Mouse (Mus musculus): Measurements from ENCODE around the gene Lpcat1.

The Lpcat1 gene

GRCm38 (mm10) chr13:73476796-73477195 lies 9.8 kb downstream of the Lpcat1 start:
- DNase-seq (ENCODE audit: low spot score in 2 of 2) = no peak

DNA sequence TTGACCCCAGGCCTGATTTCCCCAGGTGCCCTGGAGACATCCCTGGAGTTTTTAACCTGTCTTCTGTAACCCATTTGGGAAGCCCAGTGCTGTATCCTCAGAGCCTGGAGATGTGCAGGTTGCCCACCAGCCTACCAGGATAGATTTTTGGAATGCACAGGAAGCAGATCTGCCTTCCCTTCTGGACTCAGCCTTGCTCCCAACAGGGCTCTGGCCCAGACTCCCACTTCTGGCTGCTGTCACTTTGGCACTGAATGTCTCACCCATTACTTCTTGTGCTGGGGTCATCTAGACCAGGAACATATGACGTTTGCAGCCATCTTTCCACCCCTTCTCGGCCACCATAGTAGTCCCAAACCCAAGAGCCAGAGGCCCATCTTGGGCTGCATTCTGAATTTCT lies 10.8 kb downstream of the Lpcat1 start:
- DNase-seq (ENCODE audit: low spot score in 2 of 2) = no peak

GRCm38 (mm10) chr13:73482476-73482875 lies 15.5 kb downstream of the Lpcat1 start:
- DNase-seq (ENCODE audit: low spot score in 2 of 2) = no peak

DNA sequence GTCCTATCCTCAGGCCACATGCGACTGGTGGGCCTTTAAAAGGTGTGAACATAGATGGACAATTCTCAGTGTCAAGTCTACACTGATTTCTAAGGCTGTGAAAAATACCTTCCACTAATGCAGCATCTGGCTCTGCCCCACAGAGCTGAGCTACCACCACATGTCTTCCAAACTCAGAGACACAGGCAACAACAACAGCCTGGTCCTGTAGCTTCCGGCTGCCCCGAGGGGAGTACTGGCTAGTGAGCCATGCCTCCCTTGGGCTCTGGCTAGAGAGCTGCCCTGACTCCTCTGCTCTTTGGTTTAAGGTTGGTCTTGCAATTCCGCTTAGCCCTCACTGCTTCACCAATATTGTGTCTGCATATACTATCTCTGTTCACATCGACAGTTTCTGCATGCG lies 16.3 kb downstream of the Lpcat1 start:
- no peak for DNase-seq (ENCODE audit: low spot score in 2 of 2)

DNA sequence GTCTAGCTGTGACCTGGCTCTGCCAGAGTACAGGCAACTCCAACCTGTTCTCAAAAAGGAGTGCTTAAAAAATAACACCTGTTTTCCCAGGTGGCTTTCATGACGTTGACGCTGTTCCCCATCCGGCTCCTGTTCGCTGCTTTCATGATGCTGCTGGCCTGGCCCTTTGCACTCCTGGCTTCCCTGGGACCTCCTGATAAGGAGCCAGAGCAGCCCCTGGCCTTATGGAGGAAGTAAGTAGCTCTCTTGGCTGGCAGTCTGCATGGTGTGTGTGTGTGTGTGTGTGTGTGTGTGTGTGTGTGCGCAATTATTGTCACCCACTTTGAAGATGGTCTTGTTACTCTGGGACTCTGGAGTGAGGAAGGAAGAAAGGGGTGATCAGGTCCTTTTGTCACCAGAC lies 17.2 kb downstream of the Lpcat1 start:
- DNase-seq (ENCODE audit: low spot score in 2 of 2) = no peak

DNA sequence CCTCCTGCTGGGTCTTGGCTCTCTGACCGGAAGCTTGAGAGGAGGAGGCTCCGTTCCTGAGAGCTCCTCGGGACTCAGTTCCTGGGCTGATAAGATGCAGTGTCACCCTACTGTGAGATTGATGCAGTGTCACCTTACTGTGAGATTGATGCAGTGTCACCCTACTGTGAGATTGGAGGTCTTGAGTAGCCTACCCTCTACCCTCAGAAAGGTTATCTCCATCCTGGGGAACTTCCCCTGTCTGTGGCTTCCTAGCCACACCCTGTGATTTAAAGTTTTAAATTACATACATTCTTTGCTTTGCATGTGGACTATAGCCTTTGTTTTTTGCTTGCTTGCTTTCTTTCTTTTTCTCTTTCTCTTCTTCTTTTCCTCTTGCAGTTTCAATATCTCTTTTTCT lies 21.1 kb downstream of the Lpcat1 start:
- DNase-seq (ENCODE audit: low spot score in 2 of 2) = no peak

- no peak for DNase-seq (ENCODE audit: low spot score in 2 of 2)
Observed at GRCm38 (mm10) chr13:73488707-73489106, 21.7 kb downstream of the Lpcat1 start.

GRCm38 (mm10) chr13:73489986-73490385 lies 23.0 kb downstream of the Lpcat1 start:
- DNase-seq (ENCODE audit: low spot score in 2 of 2) = no peak

- DNase-seq (ENCODE audit: low spot score in 2 of 2) = no peak
Observed at GRCm38 (mm10) chr13:73490564-73491170, 23.7 kb downstream of the Lpcat1 start.

DNA sequence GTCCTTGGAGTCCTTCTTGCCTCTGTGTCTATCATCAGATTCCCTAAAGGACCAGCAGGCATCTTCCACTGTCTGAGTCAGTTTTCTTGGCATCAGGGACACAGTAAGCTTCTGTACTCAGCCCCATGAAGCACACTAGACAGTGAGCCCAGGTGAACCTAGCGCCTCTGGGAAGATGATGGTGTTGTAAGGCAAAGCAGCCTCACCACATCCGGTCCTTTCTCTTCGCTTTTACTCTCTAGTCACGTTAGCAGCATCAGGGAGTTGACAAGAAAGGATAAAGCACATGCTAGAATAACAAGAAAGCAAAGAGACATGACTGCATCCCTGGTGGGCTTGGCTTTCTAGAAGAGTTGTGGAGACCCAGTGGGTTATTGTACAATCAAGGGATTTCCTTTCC lies 26.2 kb downstream of the Lpcat1 start:
- no peak for DNase-seq (ENCODE audit: low spot score in 2 of 2)

- no peak for DNase-seq (ENCODE audit: low spot score in 2 of 2)
Observed at GRCm38 (mm10) chr13:73494528-73494927, 27.5 kb downstream of the Lpcat1 start.

GRCm38 (mm10) chr13:73496137-73496536 lies 29.1 kb downstream of the Lpcat1 start:
- DNase-seq (ENCODE audit: low spot score in 2 of 2) = no peak

DNA sequence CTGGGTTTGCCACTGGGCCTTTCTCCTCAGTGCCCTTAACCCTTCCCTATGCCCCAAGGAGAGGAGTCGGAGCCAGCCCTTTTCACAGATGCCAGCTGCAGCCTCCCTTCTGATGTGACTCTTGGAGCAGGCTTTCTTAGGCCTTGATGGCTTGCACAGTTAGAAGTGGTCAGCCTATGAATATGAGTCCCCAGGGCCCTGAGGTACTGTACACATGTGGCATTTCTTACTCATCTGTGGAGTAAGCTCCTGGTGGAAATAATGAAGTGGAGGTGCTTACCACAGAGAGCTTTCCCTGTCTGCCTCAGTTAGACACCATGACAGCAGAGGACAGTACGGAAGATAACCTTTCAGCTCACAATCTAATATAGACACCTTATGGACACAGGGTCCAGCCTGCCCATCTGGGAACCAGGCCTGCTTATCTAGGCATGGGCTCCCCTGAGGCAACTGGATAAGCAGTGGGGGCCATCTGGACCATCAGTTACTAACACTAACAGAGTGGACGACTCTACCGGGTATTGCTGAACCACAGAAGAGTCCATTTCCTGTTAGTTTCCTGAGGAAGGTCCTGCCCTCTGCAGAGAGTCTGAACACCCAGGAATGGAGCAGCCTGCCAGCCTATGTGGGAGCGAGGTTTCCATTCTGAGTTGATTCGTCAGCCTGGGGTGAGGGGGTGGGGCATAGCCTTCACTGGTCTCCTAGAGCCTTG lies 33.1 kb downstream of the Lpcat1 start:
- DNase-seq (ENCODE audit: low spot score in 2 of 2) = no peak

GRCm38 (mm10) chr13:73502719-73503118 lies 35.7 kb downstream of the Lpcat1 start:
- DNase-seq (ENCODE audit: low spot score in 2 of 2) = no peak

- DNase-seq (ENCODE audit: low spot score in 2 of 2) = peak; percentile 56 to 57
Observed at GRCm38 (mm10) chr13:73505686-73506467, 38.9 kb downstream of the Lpcat1 start.

- DNase-seq (ENCODE audit: low spot score in 2 of 2) = no peak
Observed at GRCm38 (mm10) chr13:73508817-73509550, 42.0 kb downstream of the Lpcat1 start.

DNA sequence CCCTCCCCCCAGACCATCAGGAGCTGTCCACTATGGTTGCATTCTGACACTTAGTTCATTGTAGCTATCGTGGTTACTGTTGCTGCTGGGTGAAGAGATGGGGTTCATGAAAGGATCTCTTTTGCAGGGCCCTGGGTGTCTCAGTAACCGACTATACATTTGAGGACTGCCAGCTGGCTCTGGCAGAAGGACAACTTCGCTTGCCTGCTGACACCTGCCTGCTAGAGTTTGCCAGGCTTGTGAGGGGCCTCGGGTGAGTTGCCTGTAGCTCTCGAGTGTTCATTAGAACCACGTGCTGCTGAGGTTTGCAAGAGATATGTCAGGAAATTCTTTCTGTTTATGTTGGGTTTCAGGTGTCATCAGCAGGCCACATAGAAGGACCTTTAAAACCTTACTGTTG lies 42.9 kb downstream of the Lpcat1 start:
- DNase-seq (ENCODE audit: low spot score in 2 of 2) = no peak

- DNase-seq (ENCODE audit: low spot score in 2 of 2) = peak; percentile 51
Observed at GRCm38 (mm10) chr13:73512776-73513673, 46.0 kb downstream of the Lpcat1 start.

GRCm38 (mm10) chr13:73516886-73517285 lies 49.9 kb downstream of the Lpcat1 start:
- no peak for DNase-seq (ENCODE audit: low spot score in 2 of 2)

DNA sequence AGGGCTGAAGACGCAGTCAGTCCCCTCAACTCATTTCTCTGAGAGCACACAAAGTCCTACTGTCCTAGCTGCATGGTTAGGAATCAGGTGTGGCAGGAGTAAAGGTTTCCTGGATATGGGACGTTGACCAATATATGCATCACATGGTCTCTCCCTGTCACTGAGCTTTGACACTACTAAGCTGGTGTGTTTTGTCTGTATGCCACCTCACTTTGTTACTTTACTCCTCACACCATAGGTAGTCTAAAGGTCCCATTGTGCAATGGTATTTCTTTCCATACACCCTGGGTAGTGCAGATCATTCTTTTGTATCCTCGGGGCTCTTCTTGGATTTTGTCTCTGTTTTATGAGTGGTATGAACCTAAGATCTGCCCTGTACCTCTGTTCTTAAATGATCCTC lies 66.7 kb downstream of the Lpcat1 start:
- no peak for DNase-seq (ENCODE audit: low spot score in 2 of 2)

DNA sequence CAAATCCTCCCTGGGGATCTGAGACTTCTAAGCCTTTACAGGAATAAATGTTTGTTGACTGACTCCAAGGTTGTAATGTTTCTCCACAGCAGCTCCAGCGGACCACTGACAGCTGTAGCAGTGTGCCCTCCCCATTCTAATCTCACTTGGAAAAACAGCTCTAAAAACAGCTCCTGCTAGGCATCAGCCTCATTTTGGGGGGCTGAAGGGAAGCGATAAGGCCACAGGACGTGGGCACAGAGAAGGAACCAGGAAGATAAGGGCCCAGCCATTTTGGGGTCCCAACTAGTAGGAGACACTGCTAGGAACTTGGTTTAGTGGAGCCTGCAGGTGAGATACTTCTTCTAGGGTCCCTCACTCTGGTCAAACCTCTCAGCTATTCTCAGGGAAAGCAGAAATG lies 68.3 kb downstream of the Lpcat1 start:
- DNase-seq (ENCODE audit: low spot score in 2 of 2) = no peak

Measured in urinary bladder, adult 18-20 months (tissue).